Mouse (Mus musculus) liver, embryonic 11.5 days (tissue): ENCODE data around the gene Rnf146. TPM values are rescaled to one million over a fixed set of nuclear protein-coding genes. Genes with fewer than 3 reads are reported as not detected.

Experiments used
- ATAC-seq: fragments of 200-750 bp; cut with Nextera tagmentation; replicated peaks from 2 replicates; pipeline ENCODE4 v1.8.0; 2017; ENCODE audit warnings: moderate number of reproducible peaks, mild to moderate bottlenecking, moderate TSS enrichment, moderate library complexity; ENCODE audit not compliant: low FRiP score
- DNase-seq: peaks from one replicate; pipeline ENCODE4 v3.0.0-alpha.2; 2017; ENCODE audit warnings: low spot score
- H3K27ac ChIP-seq: fragments of 300-500 bp; sonication (generic); 2 replicates; pipeline ENCODE4 v1.5.1; 2014; ENCODE audit warnings: mild to moderate bottlenecking, low read depth, low read length, control low read depth
- H3K27me3 ChIP-seq: fragments of 300-500 bp; sonication (generic); replicated peaks from 2 replicates; pipeline ENCODE4 v1.6.1; 2014; ENCODE audit warnings: low read length, mixed read lengths; ENCODE audit not compliant: control insufficient read depth, insufficient read depth
- H3K36me3 ChIP-seq: fragments of 300-500 bp; sonication (generic); 2 replicates; pipeline ENCODE4 v1.6.1; 2014; ENCODE audit warnings: mild to moderate bottlenecking, low read length, moderate library complexity, mixed read lengths; ENCODE audit not compliant: control insufficient read depth, insufficient read depth
- H3K4me1 ChIP-seq: fragments of 300-500 bp; sonication (generic); replicated peaks from 2 replicates; pipeline ENCODE4 v1.6.1; 2014; ENCODE audit warnings: low read length, mixed read lengths; ENCODE audit not compliant: control insufficient read depth, insufficient read depth
- H3K4me2 ChIP-seq: fragments of 300-500 bp; sonication (generic); 2 replicates; pipeline ENCODE4 v1.6.1; 2014; ENCODE audit warnings: mild to moderate bottlenecking, control low read depth, moderate library complexity
- H3K4me3 ChIP-seq: fragments of 300-500 bp; sonication (generic); 2 replicates; pipeline ENCODE4 v1.5.1; 2014; ENCODE audit warnings: low read depth, low read length, control low read depth
- H3K9ac ChIP-seq: fragments of 300-500 bp; sonication (generic); 2 replicates; pipeline ENCODE4 v1.6.1; 2014; ENCODE audit warnings: low read depth, low read length, control low read depth
- H3K9me3 ChIP-seq: fragments of 300-500 bp; sonication (generic); 2 replicates; pipeline ENCODE4 v1.6.1; 2016; ENCODE audit warnings: low read length, inconsistent platforms, mixed read lengths; ENCODE audit not compliant: control insufficient read depth
- WGBS: fragments of 180-500 bp; shearing (Covaris S2); extraction: QIAGEN DNeasy Blood & Tissue Kit; methylation state at CpG from one replicate; pipeline ENCODE4 v1.1.7; 2014; 5-methylcytosine and 5-hydroxymethylcytosine counted together
- polyA plus RNA-seq: library from polyadenylated mRNA; unstranded; fragments of >200 nt; fragmentation: Nextera tagmentation; extraction: Ambion mirVana; gene quantifications from 2 replicates; pipeline ENCODE4 v1.2.1, GENCODE M21; 2014

The Rnf146 gene
- polyA plus RNA-seq, 1 experiment from 2014 or later, result 28.3 TPM

DNA sequence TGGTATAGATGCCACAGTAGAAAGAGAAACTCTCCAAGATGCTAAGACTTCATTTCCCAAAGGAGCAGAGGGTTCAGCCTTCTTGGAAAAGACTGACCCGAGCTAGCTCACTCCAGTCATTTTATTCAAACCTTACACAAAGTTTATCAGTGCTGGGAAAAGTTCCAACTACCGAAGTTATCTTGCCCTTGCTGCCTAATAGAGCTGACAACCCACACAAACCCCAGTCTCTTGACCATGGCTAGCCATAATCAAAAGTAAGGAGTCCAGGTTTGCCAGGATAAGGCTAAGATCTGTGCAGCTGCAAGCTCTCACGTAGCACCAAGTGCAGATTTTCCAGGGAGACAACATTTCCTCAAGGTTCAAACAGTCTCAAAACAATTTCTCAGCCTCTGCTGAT lies 9.7 kb downstream of the Rnf146 start:
- WGBS, result 69% methylated on average over 3 of the region's 3 CpGs
- H3K27me3 ChIP-seq, result no peaks in the 10 kb centered on the region
- no peak overlapping the region for H3K27ac ChIP-seq

DNA sequence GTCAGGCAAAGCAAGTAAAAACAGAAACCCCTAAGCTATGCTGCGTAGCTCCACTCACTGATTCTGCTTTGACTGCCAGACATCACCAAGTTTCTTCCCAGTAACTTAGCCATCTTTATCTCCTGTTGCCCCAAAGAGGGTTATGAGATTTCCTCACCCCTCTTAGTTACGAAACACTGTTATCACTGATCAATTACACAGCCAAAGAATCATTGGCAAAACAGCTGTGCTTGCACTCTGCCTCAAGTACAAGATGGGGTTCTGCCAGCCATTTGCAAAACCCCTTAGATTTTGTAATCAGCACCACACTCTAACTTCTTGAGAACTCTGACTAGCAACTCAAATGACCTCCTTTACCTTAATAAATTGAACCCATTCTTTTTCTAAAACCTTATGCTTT lies 10.8 kb downstream of the Rnf146 start:
- Histone ChIP-seq H3K27ac (no peak overlapping the region), H3K4me3 (no peak overlapping the region), H3K36me3 (peaks cover 12% of the 10 kb centered on the region), H3K9ac (no peak overlapping the region), H3K27me3 (no peaks in the 10 kb centered on the region), H3K4me1 (no peaks in the 10 kb centered on the region), H3K9me3 (no peaks in the 10 kb centered on the region), H3K4me2 (no peak overlapping the region)
- DNase-seq, result no peak
- WGBS, result 79% methylated on average over 2 of the region's 2 CpGs
- ATAC-seq, result no peak

More for the DNA sequence above, 9.7 kb downstream of the Rnf146 start:
- ATAC-seq (no peak), DNase-seq (no peak)
- no peak overlapping the region for H3K9ac ChIP-seq
- H3K4me3 ChIP-seq, result no peak overlapping the region
- H3K36me3 ChIP-seq, result peaks cover 6% of the 10 kb centered on the region
- H3K9me3 ChIP-seq, result no peaks in the 10 kb centered on the region
- H3K4me2 ChIP-seq, result no peak overlapping the region
- no peaks in the 10 kb centered on the region for H3K4me1 ChIP-seq

- no peak for ATAC-seq
- Histone ChIP-seq H3K4me2 (no peak overlapping the region), H3K4me1 (no peaks in the 10 kb centered on the region), H3K4me3 (no peak overlapping the region), H3K9me3 (no peaks in the 10 kb centered on the region), H3K9ac (no peak overlapping the region), H3K27me3 (no peaks in the 10 kb centered on the region), H3K36me3 (peaks cover 12% of the 10 kb centered on the region), H3K27ac (no peak overlapping the region)
- 93% methylated on average over 7 of the region's 7 CpGs for WGBS
- no peak for DNase-seq
These were observed 15.6 kb downstream of the Rnf146 start for GRCm38 (mm10) chr10:29346638-29347037.

DNA sequence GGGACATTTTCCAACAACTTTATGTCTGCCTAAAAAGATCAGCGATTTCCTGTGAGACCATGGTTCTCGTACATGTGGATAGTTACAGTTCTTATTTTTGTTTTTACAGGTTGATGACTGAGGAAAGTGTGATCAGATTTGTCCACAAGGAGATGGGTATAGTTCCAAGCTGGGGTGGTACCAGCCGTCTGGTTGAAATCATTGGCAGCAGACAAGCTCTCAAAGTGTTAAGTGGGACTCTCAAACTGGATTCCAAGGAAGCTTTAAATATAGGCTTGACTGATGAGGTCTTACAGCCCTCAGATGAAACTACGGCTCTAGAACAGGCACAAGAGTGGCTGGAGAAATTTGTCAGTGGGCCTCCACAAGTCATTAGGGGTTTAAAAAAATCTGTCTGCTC lies 18.0 kb downstream of the Rnf146 start:
- no peaks in the 10 kb centered on the region for H3K4me1 ChIP-seq
- H3K36me3 ChIP-seq, result peaks cover 6% of the 10 kb centered on the region
- H3K9me3 ChIP-seq, result no peaks in the 10 kb centered on the region
- H3K4me2 ChIP-seq, result no peak overlapping the region
- H3K4me3 ChIP-seq, result no peak overlapping the region
- H3K27me3 ChIP-seq, result no peaks in the 10 kb centered on the region
- H3K9ac ChIP-seq, result no peak overlapping the region
- ATAC-seq, result no peak
- WGBS, result 90% methylated on average over 4 of the region's 4 CpGs
- DNase-seq, result no peak
- H3K27ac ChIP-seq, result no peak overlapping the region

- ATAC-seq, result no peak
- H3K9ac ChIP-seq, result no peak overlapping the region
These were observed 23.7 kb downstream of the Rnf146 start for GRCm38 (mm10) chr10:29338355-29339056.

DNA sequence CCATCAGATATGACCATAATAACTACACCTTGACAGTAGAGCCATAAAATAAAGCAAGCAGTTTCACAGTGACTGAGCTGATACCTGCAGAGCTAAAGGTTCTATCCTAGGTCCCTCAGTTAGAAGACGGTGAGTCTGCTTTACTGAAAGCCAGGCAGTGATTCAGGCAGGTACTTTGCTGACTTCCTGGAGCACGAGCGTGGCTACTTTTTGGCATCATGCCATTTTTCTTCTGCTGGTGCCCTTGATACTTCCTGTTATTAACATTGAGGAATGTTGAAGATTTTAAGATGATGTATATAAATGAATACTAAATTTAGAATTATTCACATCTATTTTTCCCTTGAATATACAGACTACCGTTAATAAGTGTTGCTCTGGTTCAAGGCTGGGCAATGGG lies 28.4 kb downstream of the Rnf146 start:
- no peaks in the 10 kb centered on the region for H3K36me3 ChIP-seq
- DNase-seq, result no peak
- 79% methylated on average over 4 of the region's 4 CpGs for whole genome bisulfite sequencing
- no peak overlapping the region for H3K9ac ChIP-seq
- no peak for ATAC-seq
- H3K27ac ChIP-seq, result no peak overlapping the region
- no peaks in the 10 kb centered on the region for H3K27me3 ChIP-seq
- H3K4me2 ChIP-seq, result no peak overlapping the region
- no peaks in the 10 kb centered on the region for H3K9me3 ChIP-seq
- no peak overlapping the region for H3K4me3 ChIP-seq
- H3K4me1 ChIP-seq, result no peaks in the 10 kb centered on the region

More at GRCm38 (mm10) chr10:29338355-29339056, 23.7 kb downstream of the Rnf146 start:
- H3K9me3 ChIP-seq, result no peaks in the 10 kb centered on the region
- H3K27ac ChIP-seq, result no peak overlapping the region
- H3K4me1 ChIP-seq, result no peaks in the 10 kb centered on the region
- no peak for DNase-seq
- H3K36me3 ChIP-seq, result no peaks in the 10 kb centered on the region
- no peak overlapping the region for H3K4me3 ChIP-seq
- no peak overlapping the region for H3K4me2 ChIP-seq
- 51% methylated on average over 4 of the region's 4 CpGs for WGBS
- H3K27me3 ChIP-seq, result no peaks in the 10 kb centered on the region

- WGBS, result 87% methylated on average over 2 of the region's 2 CpGs
- Histone ChIP-seq H3K9ac (no peak overlapping the region), H3K27ac (no peak overlapping the region), H3K27me3 (no peaks in the 10 kb centered on the region), H3K36me3 (no peaks in the 10 kb centered on the region), H3K4me1 (no peaks in the 10 kb centered on the region), H3K9me3 (no peaks in the 10 kb centered on the region), H3K4me2 (no peak overlapping the region), H3K4me3 (no peak overlapping the region)
- DNase-seq, result no peak
- ATAC-seq, result no peak
These were observed 37.4 kb downstream of the Rnf146 start for GRCm38 (mm10) chr10:29324817-29325216.

DNA sequence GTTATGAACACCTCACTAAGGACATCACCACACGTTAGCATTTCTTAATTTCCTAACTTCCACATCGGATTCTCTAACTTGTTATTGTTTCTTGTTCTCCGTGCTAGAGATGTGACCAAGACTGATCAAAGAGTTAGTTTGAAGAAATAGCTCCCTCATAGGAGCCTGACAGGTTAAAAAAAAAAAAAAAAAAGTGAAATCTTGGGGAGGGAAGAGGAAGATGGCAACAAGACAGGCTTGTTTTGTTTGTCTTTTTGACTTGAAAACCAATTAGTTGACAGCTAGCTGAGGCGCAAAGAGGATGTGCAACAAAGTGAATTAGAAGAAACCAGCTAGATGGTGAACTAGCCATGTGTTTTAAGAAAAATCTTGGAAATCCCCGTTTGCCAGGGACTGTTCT lies 48.3 kb downstream of the Rnf146 start:
- Histone ChIP-seq H3K4me1 (no peaks in the 10 kb centered on the region), H3K36me3 (no peaks in the 10 kb centered on the region), H3K9me3 (no peaks in the 10 kb centered on the region), H3K27ac (no peak overlapping the region), H3K4me3 (peak overlapping the region; percentile 73), H3K4me2 (peak overlapping the region; percentile 67), H3K9ac (peak overlapping the region; percentile 73), H3K27me3 (no peaks in the 10 kb centered on the region)
- WGBS, result 31% methylated on average over 5 of the region's 5 CpGs
- no peak for DNase-seq
- ATAC-seq, result no peak

GRCm38 (mm10) chr10:29313064-29313638 lies 49.1 kb downstream of the Rnf146 start, which contains the start of gene Echdc1:
TSS of gene Echdc1 (plus strand) at chr10:29313166.
- DNase-seq (peak; percentile 88), ATAC-seq (peak; percentile 97)
- Histone ChIP-seq H3K4me3 (peak within 1 kb of the TSS; percentile 73), H3K36me3 (no peaks in the 10 kb centered on the region), H3K27me3 (no peaks in the 10 kb centered on the region), H3K27ac (peak within 1 kb of the TSS; percentile 81), H3K4me1 (no peaks in the 10 kb centered on the region), H3K4me2 (peak within 1 kb of the TSS; percentile 67), H3K9ac (peak within 1 kb of the TSS; percentile 73), H3K9me3 (no peaks in the 10 kb centered on the region)
- WGBS, result under 1% methylated on average over 47 of the region's 49 CpGs
